Mouse (Mus musculus): Measurements from ENCODE around the gene Gm28043. TPM values are rescaled to one million over a fixed set of nuclear protein-coding genes. Genes with fewer than 3 reads are reported as not detected.

Gm28043 gene
- polyA plus RNA-seq, 1 experiment from 2014 or later = 2.7 TPM

DNA sequence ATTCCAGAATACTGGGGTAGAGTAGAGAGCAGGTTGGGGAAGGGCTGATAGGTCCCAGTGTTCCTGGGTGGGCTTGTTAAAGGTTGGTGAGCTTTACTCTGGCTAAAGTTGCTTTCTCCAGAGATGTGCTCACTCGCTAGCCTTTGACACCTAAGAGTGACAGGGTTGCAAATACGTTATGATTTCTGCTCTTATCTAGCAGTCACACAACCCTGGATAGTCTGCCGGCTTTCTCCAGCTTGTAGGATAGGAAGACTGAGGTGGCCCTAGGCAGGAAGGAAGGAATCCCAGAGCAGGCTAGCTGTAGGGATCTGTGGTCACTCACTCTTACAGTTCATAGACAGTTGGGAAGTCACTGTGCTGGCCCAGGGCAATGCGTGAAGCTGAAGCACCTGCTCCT is 69.6 kb downstream of the Gm28043 start:
- Histone ChIP-seq H3K9me3 (no peaks in the 10 kb centered on the region), H3K9ac (no peak overlapping the region), H3K4me1 (replicated peaks) (no peaks in the 10 kb centered on the region), H3K4me3 (replicated peaks) (no peak overlapping the region), H3K27ac (no peak overlapping the region), H3K27me3 (replicated peaks) (no peaks in the 10 kb centered on the region), H3K36me3 (peaks cover 42% of the 10 kb centered on the region), H3K4me2 (replicated peaks) (no peak overlapping the region)
- no peak for ATAC-seq
- 92% methylated on average over 4 of the region's 4 CpGs for WGBS

DNA sequence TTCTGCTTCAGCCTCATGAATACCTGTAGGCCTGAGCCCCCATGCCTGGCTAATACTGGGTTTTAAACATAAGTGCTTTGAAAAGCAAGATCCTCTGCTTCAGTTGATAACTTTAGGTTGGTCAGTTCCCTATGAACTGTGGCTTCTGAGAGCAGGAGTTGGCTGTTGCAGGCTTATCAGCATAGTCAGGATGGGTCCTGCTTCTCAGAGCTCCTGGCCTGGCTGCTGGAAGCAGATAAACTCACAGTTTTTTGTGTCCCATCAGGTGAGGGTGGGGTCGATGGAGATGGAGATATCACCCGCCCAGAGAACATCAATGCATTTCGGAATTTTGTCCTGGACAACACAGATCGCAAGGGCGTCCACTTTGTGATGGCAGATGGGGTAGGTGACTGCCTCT is 72.1 kb downstream of the Gm28043 start:
- Histone ChIP-seq H3K4me1 (replicated peaks) (no peaks in the 10 kb centered on the region), H3K4me3 (replicated peaks) (no peak overlapping the region), H3K27ac (no peak overlapping the region), H3K4me2 (replicated peaks) (no peak overlapping the region), H3K9ac (no peak overlapping the region), H3K36me3 (peaks cover 45% of the 10 kb centered on the region), H3K9me3 (no peaks in the 10 kb centered on the region), H3K27me3 (replicated peaks) (no peaks in the 10 kb centered on the region)
- no peak for ATAC-seq
- 97% methylated on average over 5 of the region's 5 CpGs for WGBS

GRCm38 (mm10) chr17:29687373-29687772 is 72.7 kb downstream of the Gm28043 start:
- Histone ChIP-seq H3K9me3 (no peaks in the 10 kb centered on the region), H3K27ac (no peak overlapping the region), H3K9ac (no peak overlapping the region), H3K27me3 (replicated peaks) (no peaks in the 10 kb centered on the region), H3K4me1 (replicated peaks) (no peaks in the 10 kb centered on the region), H3K4me2 (replicated peaks) (no peak overlapping the region), H3K4me3 (replicated peaks) (no peak overlapping the region), H3K36me3 (peaks cover 39% of the 10 kb centered on the region)
- no peak for ATAC-seq
- WGBS = 90% methylated on average over 6 of the region's 6 CpGs

DNA sequence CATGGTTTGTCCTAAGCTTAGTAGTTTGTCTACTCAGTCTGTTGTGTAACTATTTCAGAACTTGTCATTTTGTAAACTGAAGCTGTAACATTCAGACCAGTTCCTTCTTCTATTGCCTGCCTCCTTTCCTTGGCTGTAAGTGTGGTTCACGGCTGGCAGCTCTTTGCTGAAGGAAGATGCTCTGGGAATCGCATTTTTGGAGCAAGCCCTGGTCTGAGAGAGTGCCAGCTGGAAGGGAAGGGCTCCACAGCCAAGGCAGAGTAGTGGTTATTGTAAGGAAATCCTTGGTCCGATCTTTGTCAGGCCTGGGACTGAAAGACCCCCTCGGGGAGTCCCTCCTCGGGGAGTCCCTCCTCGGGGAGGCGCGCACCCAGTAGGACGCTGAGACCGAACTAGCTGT is 73.9 kb downstream of the Gm28043 start:
- Histone ChIP-seq H3K4me2 (replicated peaks) (no peak overlapping the region), H3K9me3 (no peaks in the 10 kb centered on the region), H3K36me3 (peaks cover 35% of the 10 kb centered on the region), H3K4me1 (replicated peaks) (no peaks in the 10 kb centered on the region), H3K27me3 (replicated peaks) (no peaks in the 10 kb centered on the region), H3K27ac (no peak overlapping the region), H3K9ac (no peak overlapping the region), H3K4me3 (replicated peaks) (no peak overlapping the region)
- WGBS = 96% methylated on average over 10 of the region's 10 CpGs
- no peak for ATAC-seq

- Histone ChIP-seq H3K4me2 (replicated peaks) (no peak overlapping the region), H3K4me1 (replicated peaks) (no peaks in the 10 kb centered on the region), H3K4me3 (replicated peaks) (no peak overlapping the region), H3K9me3 (no peaks in the 10 kb centered on the region), H3K9ac (no peak overlapping the region), H3K27ac (no peak overlapping the region), H3K27me3 (replicated peaks) (no peaks in the 10 kb centered on the region), H3K36me3 (peaks cover 37% of the 10 kb centered on the region)
- no peak for ATAC-seq
- WGBS = 79% methylated on average over 6 of the region's 6 CpGs
Measured at GRCm38 (mm10) chr17:29690257-29690656, 75.6 kb downstream of the Gm28043 start.

DNA sequence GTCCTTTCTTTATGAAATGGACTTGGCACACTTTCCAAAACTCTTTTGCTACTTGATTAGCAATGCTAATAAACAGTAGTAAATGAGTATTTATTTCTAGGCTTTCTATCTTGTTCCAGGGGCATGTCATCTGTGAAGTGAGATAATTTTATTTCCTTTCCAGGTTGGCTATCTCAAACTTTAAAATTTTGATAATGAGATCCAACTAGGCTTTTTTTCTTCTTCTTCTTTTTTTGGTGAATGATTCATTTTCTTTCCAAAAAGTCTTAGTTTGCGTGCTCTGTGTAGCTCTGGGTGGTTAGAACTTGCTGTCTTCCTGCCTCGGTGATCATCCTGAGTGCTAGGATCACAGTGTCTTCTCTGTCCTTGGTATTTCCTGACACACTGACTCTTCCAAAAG is 78.2 kb downstream of the Gm28043 start:
- Histone ChIP-seq H3K27me3 (replicated peaks) (no peaks in the 10 kb centered on the region), H3K4me2 (replicated peaks) (no peak overlapping the region), H3K36me3 (peaks cover 38% of the 10 kb centered on the region), H3K27ac (no peak overlapping the region), H3K4me3 (replicated peaks) (no peak overlapping the region), H3K4me1 (replicated peaks) (no peaks in the 10 kb centered on the region), H3K9ac (no peak overlapping the region), H3K9me3 (no peaks in the 10 kb centered on the region)
- ATAC-seq = no peak
- WGBS = 84% methylated on average over 2 of the region's 2 CpGs

GRCm38 (mm10) chr17:29693571-29693970 is 78.9 kb downstream of the Gm28043 start:
- peaks cover 41% of the 10 kb centered on the region for H3K36me3 ChIP-seq
- H3K9ac ChIP-seq = no peak overlapping the region
- no peaks in the 10 kb centered on the region for H3K4me1 ChIP-seq (replicated peaks)
- 77% methylated on average over 2 of the region's 2 CpGs for WGBS
- H3K27me3 ChIP-seq (replicated peaks) = no peaks in the 10 kb centered on the region
- no peak overlapping the region for H3K4me2 ChIP-seq (replicated peaks)
- no peak overlapping the region for H3K27ac ChIP-seq
- H3K9me3 ChIP-seq = no peaks in the 10 kb centered on the region
- H3K4me3 ChIP-seq (replicated peaks) = no peak overlapping the region
- no peak for ATAC-seq

DNA sequence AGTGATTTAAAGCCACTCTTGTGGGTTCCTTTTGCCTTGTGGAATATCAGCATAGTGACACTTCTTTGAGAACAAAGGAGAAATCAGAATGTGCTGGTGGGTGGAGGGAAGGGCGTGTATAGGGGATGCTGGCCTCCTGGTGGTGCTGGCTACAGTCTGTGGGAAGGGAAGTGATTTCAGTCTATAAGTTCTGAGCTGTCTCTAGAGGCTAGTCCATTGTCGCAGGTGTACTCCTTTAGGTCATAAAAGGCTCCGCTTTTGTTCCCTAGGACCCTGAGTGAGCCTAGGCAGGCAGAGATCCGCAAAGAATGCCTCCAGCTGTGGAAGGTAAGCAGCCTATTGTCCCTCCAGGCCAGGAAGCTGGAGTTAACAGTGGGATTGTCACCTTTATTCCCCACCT is 79.8 kb downstream of the Gm28043 start:
- ATAC-seq = no peak
- H3K9ac ChIP-seq = no peak overlapping the region
- no peak overlapping the region for H3K27ac ChIP-seq
- H3K4me3 ChIP-seq (replicated peaks) = no peak overlapping the region
- peaks cover 44% of the 10 kb centered on the region for H3K36me3 ChIP-seq
- 76% methylated on average over 4 of the region's 4 CpGs for WGBS
- H3K27me3 ChIP-seq (replicated peaks) = no peaks in the 10 kb centered on the region
- no peaks in the 10 kb centered on the region for H3K4me1 ChIP-seq (replicated peaks)
- no peak overlapping the region for H3K4me2 ChIP-seq (replicated peaks)
- no peaks in the 10 kb centered on the region for H3K9me3 ChIP-seq

- H3K4me3 ChIP-seq (replicated peaks) = no peak overlapping the region
- H3K27ac ChIP-seq = no peak overlapping the region
- 97% methylated on average over 8 of the region's 8 CpGs for WGBS
- no peak overlapping the region for H3K9ac ChIP-seq
- H3K4me2 ChIP-seq (replicated peaks) = no peak overlapping the region
- ATAC-seq = no peak
- no peaks in the 10 kb centered on the region for H3K4me1 ChIP-seq (replicated peaks)
- no peaks in the 10 kb centered on the region for H3K9me3 ChIP-seq
- peaks cover 51% of the 10 kb centered on the region for H3K36me3 ChIP-seq
- no peaks in the 10 kb centered on the region for H3K27me3 ChIP-seq (replicated peaks)
Measured at GRCm38 (mm10) chr17:29696940-29697339, 82.3 kb downstream of the Gm28043 start.

GRCm38 (mm10) chr17:29698421-29698820 is 83.7 kb downstream of the Gm28043 start:
- Histone ChIP-seq H3K36me3 (peaks cover 51% of the 10 kb centered on the region), H3K27me3 (replicated peaks) (no peaks in the 10 kb centered on the region), H3K27ac (no peak overlapping the region), H3K4me2 (replicated peaks) (no peak overlapping the region), H3K9me3 (no peaks in the 10 kb centered on the region), H3K4me3 (replicated peaks) (no peak overlapping the region), H3K9ac (no peak overlapping the region), H3K4me1 (replicated peaks) (no peaks in the 10 kb centered on the region)
- ATAC-seq = no peak
- WGBS = 89% methylated on average over 6 of the region's 6 CpGs

DNA sequence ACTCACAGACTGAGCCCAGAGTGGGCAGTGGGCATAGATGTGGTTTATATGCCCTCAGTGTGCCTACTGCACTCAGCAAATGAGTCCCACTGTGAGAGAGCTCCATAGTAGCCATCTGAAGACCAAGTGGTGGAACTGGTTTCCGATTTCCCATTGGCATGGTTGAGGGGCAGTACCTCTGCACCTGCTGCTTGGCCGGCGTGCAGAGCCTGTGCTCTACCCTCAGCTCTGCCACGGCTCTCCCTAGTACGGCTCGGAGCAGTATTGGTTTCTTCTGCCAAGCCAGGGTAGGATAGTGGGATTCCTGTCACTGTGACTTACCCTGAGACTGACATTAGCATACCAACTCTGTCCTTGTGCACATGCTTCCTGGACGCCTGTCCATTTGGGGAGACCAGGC is 85.9 kb downstream of the Gm28043 start:
- Histone ChIP-seq H3K27me3 (replicated peaks) (no peaks in the 10 kb centered on the region), H3K4me2 (replicated peaks) (no peak overlapping the region), H3K9ac (no peak overlapping the region), H3K9me3 (no peaks in the 10 kb centered on the region), H3K4me3 (replicated peaks) (no peak overlapping the region), H3K4me1 (replicated peaks) (no peaks in the 10 kb centered on the region), H3K27ac (no peak overlapping the region), H3K36me3 (peaks cover 46% of the 10 kb centered on the region)
- no peak for ATAC-seq
- WGBS = 90% methylated on average over 7 of the region's 7 CpGs

DNA sequence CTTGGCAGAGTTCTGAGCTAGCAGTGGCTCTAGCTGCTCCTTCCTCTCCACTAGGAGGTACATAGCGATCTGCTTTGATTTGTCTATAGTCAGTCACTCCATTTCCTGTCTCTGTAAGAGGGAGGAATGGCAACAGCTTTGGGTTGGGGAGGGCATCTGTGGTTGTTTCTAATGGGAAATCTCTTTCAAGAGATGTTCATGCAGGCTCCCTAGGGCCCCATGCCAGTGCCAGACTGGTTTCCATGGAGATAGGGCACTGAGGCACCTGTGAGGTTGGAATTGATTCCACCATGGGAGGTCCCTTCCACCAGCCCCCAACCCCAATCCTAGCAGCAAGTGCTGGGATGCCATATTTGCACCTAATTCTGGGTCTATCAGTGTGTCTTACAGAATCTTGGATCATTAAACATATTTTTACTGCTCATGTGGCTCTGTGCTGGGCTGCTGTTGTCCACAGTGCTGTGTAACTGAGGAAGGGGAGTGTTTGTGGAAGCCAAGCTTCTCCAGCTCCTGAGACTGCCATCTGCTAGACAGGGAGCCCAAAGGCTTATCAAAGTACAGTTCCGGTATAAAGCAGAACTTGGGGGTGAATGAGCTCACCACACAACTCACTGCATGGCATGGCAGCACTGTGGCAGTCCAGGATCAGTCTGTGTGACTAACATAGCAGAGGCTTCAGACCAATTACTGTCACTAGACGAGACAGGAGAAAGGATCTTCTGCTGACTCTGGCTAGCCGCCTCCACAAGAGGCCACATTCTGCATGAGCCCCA is 88.4 kb downstream of the Gm28043 start:
- H3K4me1 ChIP-seq (replicated peaks) = no peaks in the 10 kb centered on the region
- no peaks in the 10 kb centered on the region for H3K27me3 ChIP-seq (replicated peaks)
- H3K36me3 ChIP-seq = peaks cover 34% of the 10 kb centered on the region
- H3K9me3 ChIP-seq = no peaks in the 10 kb centered on the region
- no peak for ATAC-seq
- H3K27ac ChIP-seq = no peak overlapping the region
- H3K4me3 ChIP-seq (replicated peaks) = no peak overlapping the region
- no peak overlapping the region for H3K9ac ChIP-seq
- no peak overlapping the region for H3K4me2 ChIP-seq (replicated peaks)
- 80% methylated on average over 4 of the region's 4 CpGs for WGBS

DNA sequence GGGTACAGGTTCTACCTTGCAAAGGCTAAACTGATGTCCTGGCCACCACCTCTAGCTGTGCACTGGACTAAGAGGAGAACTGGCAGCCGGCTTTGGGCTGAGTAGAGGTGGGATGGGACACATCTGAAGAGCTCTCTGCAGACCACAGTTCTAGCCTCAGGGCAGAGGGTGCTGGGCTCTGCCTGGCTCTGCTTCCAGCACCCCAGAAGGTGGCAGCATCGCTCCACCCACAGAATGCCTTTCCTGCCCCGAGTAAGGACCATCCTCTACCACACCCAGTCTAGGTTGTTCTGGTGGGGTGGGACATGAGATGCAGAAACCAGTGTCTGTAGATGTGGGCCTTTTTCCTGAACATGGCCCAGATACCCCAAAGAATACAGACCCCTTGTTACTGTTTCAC is 90.1 kb downstream of the Gm28043 start:
- Histone ChIP-seq H3K27ac (no peak overlapping the region), H3K9me3 (no peaks in the 10 kb centered on the region), H3K36me3 (peaks cover 22% of the 10 kb centered on the region), H3K4me1 (replicated peaks) (peaks cover 2% of the 10 kb centered on the region; the same call in 1 of the 2 replicates), H3K4me3 (replicated peaks) (no peak overlapping the region), H3K27me3 (replicated peaks) (no peaks in the 10 kb centered on the region), H3K9ac (no peak overlapping the region), H3K4me2 (replicated peaks) (no peak overlapping the region)
- WGBS = 39% methylated on average over 3 of the region's 3 CpGs
- peak; percentile 40; the same call in 1 of the 2 replicates for ATAC-seq
